Mouse (Mus musculus): ENCODE results near the gene Arl6.

The Arl6 gene

DNA sequence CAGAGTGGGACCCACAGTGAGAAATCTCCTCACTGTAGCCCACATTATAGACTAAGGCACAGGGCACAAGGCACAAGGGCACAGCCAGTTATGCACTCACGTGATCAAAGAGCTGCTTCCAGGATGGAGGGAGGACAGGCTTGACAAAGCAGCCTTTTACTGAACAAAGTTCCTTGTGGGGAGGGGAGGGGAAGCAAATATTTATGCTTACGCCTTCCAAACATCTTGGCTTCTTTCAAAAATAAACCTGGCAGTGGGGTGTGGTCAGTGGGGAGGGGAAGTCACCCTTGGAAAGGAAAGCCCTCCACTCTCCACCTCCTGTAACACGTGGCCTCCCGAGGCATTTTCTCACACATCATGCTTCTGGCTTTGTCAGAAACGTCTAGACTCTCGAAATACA lies 52.9 kb downstream of the Arl6 start:
- no peak for DNase-seq

DNA sequence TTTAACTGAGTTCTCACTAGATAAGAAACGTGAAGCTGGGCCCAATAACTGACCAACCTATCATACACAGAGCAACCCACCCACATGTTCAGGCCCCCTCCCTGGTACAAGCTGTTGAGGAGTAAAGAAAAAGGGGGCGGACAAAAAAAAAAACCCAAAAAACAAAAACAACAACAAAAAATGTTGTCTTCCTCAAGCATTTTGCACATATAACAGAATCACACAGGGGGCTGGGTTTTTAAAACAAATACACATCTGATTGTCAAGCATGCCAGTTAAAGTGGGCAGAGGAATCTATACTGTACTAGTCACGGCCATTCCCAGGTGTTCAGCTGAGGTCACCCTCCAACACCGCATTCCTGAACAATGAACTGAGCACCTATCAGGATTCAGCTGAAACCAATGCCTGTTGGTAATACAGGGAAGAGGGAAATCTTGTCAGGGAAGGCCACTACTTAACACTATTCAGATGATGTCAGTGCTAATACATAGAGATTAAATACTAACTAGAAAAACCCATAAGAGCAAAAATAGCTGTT lies 53.4 kb downstream of the Arl6 start:
- DNase-seq: no peak

DNA sequence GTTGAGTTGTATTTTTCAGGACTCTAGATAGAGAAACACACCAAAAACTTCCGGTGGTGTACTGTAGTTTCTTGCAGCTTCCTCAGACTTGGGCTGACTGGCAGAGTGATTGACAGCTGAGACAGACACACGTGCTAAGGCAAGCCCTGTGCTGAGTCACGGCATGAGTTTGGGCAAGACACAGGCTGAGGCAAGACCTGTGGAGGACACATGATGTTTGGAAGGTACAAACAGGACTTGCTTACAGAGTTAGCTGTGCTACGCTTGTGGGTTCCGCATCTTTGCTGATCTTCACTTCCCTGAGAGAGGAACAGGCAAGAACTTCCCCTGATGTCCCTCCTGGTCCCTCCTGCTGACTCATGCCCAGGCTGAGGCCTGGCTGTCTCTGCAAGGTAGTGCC lies 55.7 kb downstream of the Arl6 start:
- no peak for DNase-seq

DNA sequence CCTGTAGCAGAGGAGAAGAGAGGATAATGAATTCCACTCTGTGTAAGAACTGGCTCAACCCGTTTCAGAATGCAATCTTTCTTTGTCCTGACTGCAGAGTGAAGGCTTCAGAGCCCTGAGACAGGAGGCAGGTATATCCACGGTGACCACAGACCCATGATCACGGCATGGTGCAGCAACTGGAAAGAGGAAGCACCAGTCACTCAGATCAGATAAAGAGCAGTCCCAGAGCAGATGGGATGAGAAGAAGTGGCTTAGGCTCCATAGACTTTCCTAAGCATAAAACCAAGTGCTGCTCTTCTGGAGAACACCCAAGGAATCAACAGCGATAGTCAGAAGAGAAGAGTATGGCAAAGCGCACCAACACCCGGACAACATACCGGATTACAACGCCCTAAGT lies 60.0 kb downstream of the Arl6 start:
- no peak for DNase-seq

DNA sequence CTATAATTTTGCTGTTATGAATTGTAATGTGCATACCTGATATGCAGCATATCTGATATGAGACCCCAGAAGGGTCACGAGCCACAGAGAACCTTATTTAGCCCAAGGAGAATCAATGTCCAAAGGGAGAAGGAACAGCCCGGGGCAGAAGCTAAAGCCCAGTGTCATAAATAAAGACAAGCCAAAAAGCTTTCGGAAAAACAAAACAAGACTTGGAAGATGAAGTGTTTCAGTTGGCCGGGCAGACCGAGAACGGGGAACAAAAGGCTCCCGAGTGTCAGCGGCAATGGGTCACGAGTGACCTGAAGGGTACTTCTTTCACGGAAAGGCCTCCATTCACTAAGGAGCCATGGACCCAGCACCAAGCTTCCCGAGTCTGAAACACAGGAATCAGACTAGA lies 65.2 kb downstream of the Arl6 start:
- DNase-seq: no peak

DNA sequence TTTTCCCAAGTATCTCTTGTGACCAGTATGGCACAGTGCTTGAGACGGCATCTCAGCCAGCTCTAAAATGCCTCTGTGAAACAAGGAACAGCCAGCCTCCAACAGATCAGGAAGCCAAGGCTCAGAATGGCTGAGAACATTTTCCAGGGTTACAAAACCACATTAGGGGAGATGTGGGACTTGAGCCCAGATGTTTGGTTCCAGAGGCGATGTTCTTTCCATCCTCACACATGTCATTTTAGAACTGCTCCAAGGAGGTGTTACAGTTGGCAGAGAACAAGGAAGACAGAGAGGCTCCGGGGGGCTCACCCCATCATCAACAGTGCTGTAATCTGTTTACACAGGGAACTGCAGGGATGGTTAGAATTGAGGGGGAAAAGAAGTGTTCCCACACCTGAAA lies 66.5 kb downstream of the Arl6 start:
- no peak for DNase-seq

DNA sequence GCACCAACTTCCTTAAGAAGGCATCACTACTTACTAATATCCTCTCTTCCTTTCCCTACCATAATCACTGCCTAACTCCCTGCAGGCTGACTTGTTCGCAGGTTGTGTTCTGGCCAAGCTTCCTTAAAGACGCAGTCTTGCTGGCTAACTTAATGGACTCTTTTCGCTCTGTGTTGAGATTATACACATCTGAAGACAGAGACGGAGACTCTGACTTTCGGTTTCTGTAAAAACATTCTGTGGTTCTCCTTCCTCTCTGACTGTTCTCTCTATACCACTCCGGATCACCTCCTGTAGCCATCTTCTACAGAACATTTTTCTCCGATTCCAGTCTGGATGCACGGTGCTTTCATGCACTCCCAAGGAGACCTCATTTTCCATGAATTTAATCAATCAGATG lies 68.4 kb downstream of the Arl6 start:
- no peak for DNase-seq

DNA sequence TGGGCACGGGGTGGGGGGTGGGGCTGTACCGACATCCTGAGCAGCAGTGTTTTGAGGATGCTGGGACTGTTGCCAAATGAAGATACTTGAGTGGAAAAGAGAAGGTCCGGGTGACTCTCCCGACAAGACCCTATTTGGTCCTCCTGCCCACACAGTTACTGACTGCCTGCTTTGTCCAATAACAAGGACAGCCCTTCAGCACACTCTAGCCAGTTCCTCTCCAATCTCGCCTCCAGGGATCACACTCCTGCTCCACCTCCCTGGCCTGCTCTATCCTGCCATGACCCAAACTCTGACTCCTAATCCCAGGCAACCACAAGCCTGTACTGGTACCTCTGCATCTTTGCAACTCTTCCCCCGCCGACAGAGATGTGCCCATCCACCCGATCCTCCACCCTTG lies 69.4 kb downstream of the Arl6 start:
- no peak for DNase-seq

DNA sequence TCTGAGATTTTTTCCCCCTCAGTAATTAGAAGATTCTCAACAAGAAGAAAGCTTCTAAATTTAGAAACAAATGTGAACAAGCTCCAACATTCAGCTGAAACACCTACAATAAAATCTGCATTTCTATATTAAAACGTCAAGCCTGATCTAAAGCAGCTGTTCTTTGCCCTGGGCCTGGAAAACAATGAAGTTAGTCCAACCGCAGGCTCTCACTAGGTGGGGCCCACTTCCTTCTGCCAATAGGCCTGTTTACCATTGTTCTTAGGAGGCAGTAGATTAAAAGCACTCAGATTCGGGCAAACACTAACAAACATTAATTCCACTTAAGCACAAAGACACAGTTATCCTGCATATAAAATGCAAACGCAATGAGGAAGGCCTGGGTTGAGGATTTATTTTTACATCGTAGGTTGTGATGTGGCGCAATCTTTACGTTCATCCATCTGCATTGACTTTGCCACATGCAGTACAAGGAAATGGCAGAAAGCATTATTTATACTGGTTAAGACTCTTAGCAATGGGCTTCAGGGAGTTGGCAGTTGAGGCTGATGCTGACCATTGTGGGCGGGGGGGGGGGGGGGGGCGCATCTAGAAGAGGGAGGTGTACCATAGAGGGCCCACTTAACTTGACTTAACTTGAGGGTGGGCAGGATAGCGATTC lies 71.3 kb downstream of the Arl6 start:
- no peak for DNase-seq

DNA sequence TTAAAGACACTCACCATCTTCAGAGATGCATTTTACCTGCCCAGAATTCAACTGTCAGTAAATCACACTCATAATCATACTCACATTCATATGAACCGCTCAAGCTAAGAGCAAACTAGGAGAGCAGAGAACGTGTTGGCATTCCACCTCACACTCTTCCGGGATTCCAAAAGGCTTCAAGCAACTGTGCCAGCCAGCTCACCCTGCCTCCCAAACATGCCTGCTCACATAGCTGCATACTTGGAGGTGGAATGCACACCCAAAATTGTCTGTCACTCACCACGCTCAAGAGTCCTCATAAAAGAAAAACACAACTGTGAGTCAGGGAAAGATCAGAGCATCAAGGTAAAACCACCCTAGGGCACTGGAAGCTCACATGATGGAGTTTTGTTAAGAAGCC lies 72.8 kb downstream of the Arl6 start:
- DNase-seq: no peak

DNA sequence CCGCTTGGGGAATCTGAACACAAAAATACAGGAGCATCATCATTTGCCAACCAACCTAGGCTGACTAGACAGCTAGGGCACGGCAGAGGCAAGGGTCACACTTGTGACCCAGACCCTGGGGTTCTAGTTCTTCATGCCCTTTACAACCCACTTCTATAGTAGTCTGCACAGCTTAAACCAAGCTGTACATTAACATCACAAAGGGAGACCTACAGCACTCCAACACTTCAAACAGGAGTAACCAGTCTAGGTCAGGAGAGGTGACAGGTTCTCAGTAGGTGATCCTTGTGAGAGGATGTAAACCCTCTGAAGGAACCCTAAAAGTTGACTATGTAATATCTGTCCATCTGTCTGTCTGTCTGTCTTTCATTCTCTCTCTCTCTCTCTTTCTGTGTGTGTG lies 73.6 kb downstream of the Arl6 start:
- DNase-seq: no peak

DNA sequence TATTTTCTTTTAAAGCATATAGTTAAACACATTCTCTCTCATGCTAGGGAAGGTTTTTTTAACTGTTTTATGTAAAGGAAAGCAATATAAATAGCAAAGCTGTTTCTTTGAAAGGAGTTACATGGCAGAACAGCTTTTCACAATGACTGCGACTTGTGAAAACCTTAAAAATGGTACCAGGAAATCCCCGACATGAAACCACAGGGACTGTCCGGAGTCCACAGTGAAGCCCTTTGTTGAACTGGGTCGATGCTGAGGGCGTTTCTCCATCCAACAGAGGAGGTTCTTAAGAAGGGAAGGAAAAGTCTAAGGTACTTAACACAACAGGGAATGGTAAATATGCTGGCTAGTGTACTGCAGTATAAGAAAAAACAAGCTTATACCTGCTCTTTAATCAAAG lies 75.2 kb downstream of the Arl6 start:
- no peak for DNase-seq

Measured in cerebellum, adult 8-10 months (tissue).